Mouse (Mus musculus) midbrain, postnatal 0 days (tissue): Measurements from ENCODE around the gene Hcn2. TPM values are rescaled to one million over a fixed set of nuclear protein-coding genes. Genes with fewer than 3 reads are reported as not detected.

ENCODE experiments used
- ATAC-seq: fragments of 200-750 bp; cut with Nextera tagmentation; 2 replicates; pipeline ENCODE4 v1.8.0; 2017; ENCODE audit warnings: moderate number of reproducible peaks, mild to moderate bottlenecking, moderate TSS enrichment, moderate library complexity; ENCODE audit not compliant: low FRiP score
- DNase-seq: peaks from one replicate; pipeline ENCODE4 v3.0.0-alpha.2; 2015; ENCODE audit warnings: low spot score
- H3K27ac ChIP-seq: fragments of 300-500 bp; sonication (generic); 2 replicates; pipeline ENCODE4 v1.5.1; 2014; ENCODE audit warnings: low read depth, mild to moderate bottlenecking, low read length, mixed read lengths
- H3K27me3 ChIP-seq: fragments of 300-500 bp; sonication (generic); 2 replicates; pipeline ENCODE4 v1.6.1; 2014; ENCODE audit warnings: low read length, control low read depth, mixed read lengths; ENCODE audit not compliant: insufficient read depth
- H3K36me3 ChIP-seq: fragments of 300-500 bp; sonication (generic); 2 replicates; pipeline ENCODE4 v1.6.1; 2014; ENCODE audit warnings: low read length, control low read depth, mixed read lengths; ENCODE audit not compliant: insufficient read depth
- H3K4me1 ChIP-seq: fragments of 300-500 bp; sonication (generic); 2 replicates; pipeline ENCODE4 v1.6.1; 2014; ENCODE audit warnings: mild to moderate bottlenecking, control low read depth, antibody characterized with exemption, low read length, mixed read lengths; ENCODE audit not compliant: insufficient read depth
- H3K4me2 ChIP-seq: fragments of 300-500 bp; sonication (generic); 2 replicates; pipeline ENCODE4 v1.6.1; 2014; ENCODE audit warnings: low read depth, mild to moderate bottlenecking, low read length, mixed read lengths; ENCODE audit not compliant: poor library complexity, severe bottlenecking
- H3K4me3 ChIP-seq: fragments of 300-500 bp; sonication (generic); 2 replicates; pipeline ENCODE4 v1.5.1; 2014; ENCODE audit warnings: low read depth, mild to moderate bottlenecking, low read length, moderate library complexity
- H3K9ac ChIP-seq: fragments of 300-500 bp; sonication (generic); replicated peaks from 2 replicates; pipeline ENCODE4 v1.6.1; 2014; ENCODE audit warnings: mild to moderate bottlenecking, low read length, moderate library complexity, mixed read lengths; ENCODE audit not compliant: poor library complexity, severe bottlenecking
- H3K9me3 ChIP-seq: fragments of 300-500 bp; sonication (generic); 2 replicates; pipeline ENCODE4 v1.6.1; 2016; ENCODE audit warnings: low read length, control low read depth
- CTCF ChIP-seq: IDR thresholded peaks from 2 replicates; pipeline ENCODE4 v1.5.1; 2016; ENCODE audit warnings: antibody characterized with exemption, mild to moderate bottlenecking
- WGBS: fragments of 180-500 bp; shearing (Covaris S2); extraction: QIAGEN DNeasy Blood & Tissue Kit; methylation state at CpG from one replicate; pipeline ENCODE4 v1.1.7; 2014; 5-methylcytosine and 5-hydroxymethylcytosine counted together
- polyA plus RNA-seq: library from polyadenylated mRNA; unstranded; fragments of >200 nt; fragmentation: Nextera tagmentation; extraction: Ambion mirVana; gene quantifications from 2 replicates; pipeline ENCODE4 v1.2.1, GENCODE M21; 2015
- total RNA-seq: library from RNA; depleted of rRNA; stranded (reverse); fragments of >200 nt; gene quantifications from 2 replicates; pipeline ENCODE4 v1.2.3, GENCODE M21; 2014

Hcn2 gene
- total and polyA plus RNA-seq, 2 experiments from 2014 or later = 5.0 to 66.1 TPM

GRCm38 (mm10) chr10:79704970-79705360 lies 11.5 kb upstream of the Hcn2 start:
- ATAC-seq (no peak), DNase-seq (no peak)
- Histone ChIP-seq H3K36me3 (peaks cover 18% of the 10 kb centered on the region), H3K9me3 (no peaks in the 10 kb centered on the region), H3K4me1 (peaks cover 11% of the 10 kb centered on the region; the same call in 1 of the 2 replicates), H3K4me3 (peak overlapping the region; percentile 54), H3K9ac (peak overlapping the region; percentile 75), H3K27ac (peak overlapping the region; percentile 82), H3K4me2 (peak overlapping the region; percentile 89), H3K27me3 (no peaks in the 10 kb centered on the region)
- 6% methylated on average over 10 of the region's 10 CpGs for WGBS
- TF ChIP-seq CTCF = no peak

GRCm38 (mm10) chr10:79705951-79706350 lies 10.5 kb upstream of the Hcn2 start:
- TF ChIP-seq CTCF = no peak
- peaks cover 28% of the 10 kb centered on the region for H3K36me3 ChIP-seq
- WGBS = 86% methylated on average over 5 of the region's 5 CpGs
- ATAC-seq (no peak), DNase-seq (no peak)
- peaks cover 11% of the 10 kb centered on the region; the same call in 1 of the 2 replicates for H3K4me1 ChIP-seq
- H3K9ac ChIP-seq = peak overlapping the region; percentile 75; the same call in 1 of the 2 replicates
- no peaks in the 10 kb centered on the region for H3K27me3 ChIP-seq
- no peaks in the 10 kb centered on the region for H3K9me3 ChIP-seq
- H3K4me3 ChIP-seq = peak overlapping the region; percentile 54
- H3K27ac ChIP-seq = no peak overlapping the region
- H3K4me2 ChIP-seq = peak overlapping the region; percentile 89

- Histone ChIP-seq H3K9ac (peak overlapping the region; percentile 34), H3K4me1 (peaks cover 11% of the 10 kb centered on the region; the same call in 1 of the 2 replicates), H3K27me3 (no peaks in the 10 kb centered on the region), H3K4me3 (peak overlapping the region; percentile 54), H3K4me2 (peak overlapping the region; percentile 89), H3K27ac (no peak overlapping the region), H3K9me3 (no peaks in the 10 kb centered on the region), H3K36me3 (peaks cover 34% of the 10 kb centered on the region)
- DNase-seq (no peak), ATAC-seq (no peak)
- TF ChIP-seq CTCF = no peak
- WGBS = 83% methylated on average over 5 of the region's 5 CpGs
Observed at GRCm38 (mm10) chr10:79706406-79707094, 9.9 kb upstream of the Hcn2 start.

GRCm38 (mm10) chr10:79707162-79707561 lies 9.3 kb upstream of the Hcn2 start:
- Histone ChIP-seq H3K27me3 (no peaks in the 10 kb centered on the region), H3K4me1 (peaks cover 11% of the 10 kb centered on the region; the same call in 1 of the 2 replicates), H3K9me3 (no peaks in the 10 kb centered on the region), H3K9ac (no peak overlapping the region), H3K36me3 (peaks cover 37% of the 10 kb centered on the region), H3K4me3 (peak overlapping the region; percentile 54; the same call in 1 of the 2 replicates), H3K27ac (no peak overlapping the region), H3K4me2 (peak overlapping the region; percentile 89; the same call in 1 of the 2 replicates)
- TF ChIP-seq CTCF = no peak
- no peak for DNase-seq
- no peak for ATAC-seq
- 89% methylated on average over 1 of the region's 1 CpGs for WGBS

GRCm38 (mm10) chr10:79707759-79708158 lies 8.7 kb upstream of the Hcn2 start:
- DNase-seq (no peak), ATAC-seq (no peak)
- H3K4me3 ChIP-seq = no peak overlapping the region

GRCm38 (mm10) chr10:79708668-79709067 lies 7.8 kb upstream of the Hcn2 start:
- DNase-seq = no peak
- 95% methylated on average over 21 of the region's 21 CpGs for WGBS
- Histone ChIP-seq H3K36me3 (peaks cover 37% of the 10 kb centered on the region), H3K27ac (no peak overlapping the region), H3K4me2 (peak overlapping the region; percentile 18; the same call in 1 of the 2 replicates), H3K4me3 (no peak overlapping the region), H3K9ac (no peak overlapping the region), H3K27me3 (no peaks in the 10 kb centered on the region), H3K9me3 (no peaks in the 10 kb centered on the region), H3K4me1 (peaks cover 11% of the 10 kb centered on the region; the same call in 1 of the 2 replicates)
- no peak for TF ChIP-seq CTCF
- no peak for ATAC-seq

More at GRCm38 (mm10) chr10:79707759-79708158, 8.7 kb upstream of the Hcn2 start:
- Histone ChIP-seq H3K9ac (no peak overlapping the region), H3K9me3 (no peaks in the 10 kb centered on the region), H3K36me3 (peaks cover 37% of the 10 kb centered on the region), H3K4me2 (no peak overlapping the region), H3K27me3 (no peaks in the 10 kb centered on the region), H3K27ac (no peak overlapping the region), H3K4me1 (peaks cover 11% of the 10 kb centered on the region; the same call in 1 of the 2 replicates)
- 65% methylated on average over 4 of the region's 4 CpGs for WGBS
- no peak for TF ChIP-seq CTCF
